Mouse (Mus musculus) erythroblast, embryonic 14.5 days (primary cell): ENCODE measurements around the gene Tenm4. TPM values are rescaled to one million over a fixed set of nuclear protein-coding genes. Genes with fewer than 3 reads are reported as not detected.

Source experiments
- H3K27me3 ChIP-seq: 2 replicates; pipeline ENCODE4 v1.6.1; 2012; ENCODE audit warnings: inconsistent platforms; ENCODE audit not compliant: control insufficient read depth
- H3K36me3 ChIP-seq: 2 replicates; pipeline ENCODE4 v1.6.1; 2012; ENCODE audit warnings: mild to moderate bottlenecking, inconsistent platforms; ENCODE audit not compliant: control insufficient read depth
- H3K4me1 ChIP-seq: 2 replicates; pipeline ENCODE4 v1.6.1; 2012; ENCODE audit warnings: inconsistent platforms; ENCODE audit not compliant: control insufficient read depth
- H3K4me3 ChIP-seq: replicated peaks from 2 replicates; pipeline ENCODE3; 2012; ENCODE audit warnings: moderate library complexity, mild to moderate bottlenecking, inconsistent platforms
- H3K9me3 ChIP-seq: 2 replicates; pipeline ENCODE4 v1.6.1; 2012; ENCODE audit warnings: low read length, inconsistent platforms, mixed read lengths; ENCODE audit not compliant: control insufficient read depth
- GATA1 ChIP-seq: IDR thresholded peaks from 2 replicates; pipeline ENCODE4 v1.6.1; 2012; ENCODE audit warnings: low read length, inconsistent platforms, mixed read lengths
- TAL1 ChIP-seq: IDR thresholded peaks from 3 replicates; pipeline ENCODE4 v1.6.1; 2012; ENCODE audit warnings: low read length, inconsistent platforms, mixed read lengths
- polyA plus RNA-seq: library from polyadenylated mRNA; stranded (reverse); fragments of >175 nt; gene quantifications from 2 replicates; pipeline ENCODE4 v1.2.3, GENCODE M21; 2012

Tenm4 gene
- polyA plus RNA-seq, 1 experiment = not detected

DNA sequence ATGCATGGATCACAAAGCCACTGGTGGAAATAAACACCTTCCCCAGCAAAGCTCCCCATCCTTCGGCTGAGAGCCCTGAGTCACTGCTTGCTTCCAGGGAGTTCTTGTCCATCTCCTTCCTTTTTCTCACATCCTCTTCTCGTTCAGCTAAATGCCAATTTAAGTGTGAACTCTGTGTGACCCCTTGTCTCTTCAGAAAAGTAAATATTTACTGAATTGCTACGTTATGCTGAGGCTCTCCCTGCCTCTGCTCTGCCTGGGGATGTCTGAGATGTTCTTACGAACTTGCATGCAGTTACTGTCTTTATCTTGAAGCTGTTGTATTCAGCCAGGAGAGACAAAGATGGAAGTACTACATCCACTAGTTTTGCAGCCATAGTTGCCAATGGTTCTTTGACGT lies 374.9 kb downstream of the Tenm4 start:
- TF ChIP-seq GATA1 (no peak), TAL1 (no peak)
- no peaks in the 10 kb centered on the region for H3K27me3 ChIP-seq
- H3K4me3 ChIP-seq = no peak overlapping the region
- H3K36me3 ChIP-seq = no peaks in the 10 kb centered on the region
- no peaks in the 10 kb centered on the region for H3K9me3 ChIP-seq
- H3K4me1 ChIP-seq = no peaks in the 10 kb centered on the region

GRCm38 (mm10) chr7:96551809-96552208 lies 380.8 kb downstream of the Tenm4 start:
- H3K36me3 ChIP-seq = no peaks in the 10 kb centered on the region
- H3K27me3 ChIP-seq = no peaks in the 10 kb centered on the region
- TF ChIP-seq TAL1 = no peak
- TF ChIP-seq GATA1 = no peak
- H3K4me3 ChIP-seq = no peak overlapping the region
- H3K4me1 ChIP-seq = no peaks in the 10 kb centered on the region
- H3K9me3 ChIP-seq = no peaks in the 10 kb centered on the region

DNA sequence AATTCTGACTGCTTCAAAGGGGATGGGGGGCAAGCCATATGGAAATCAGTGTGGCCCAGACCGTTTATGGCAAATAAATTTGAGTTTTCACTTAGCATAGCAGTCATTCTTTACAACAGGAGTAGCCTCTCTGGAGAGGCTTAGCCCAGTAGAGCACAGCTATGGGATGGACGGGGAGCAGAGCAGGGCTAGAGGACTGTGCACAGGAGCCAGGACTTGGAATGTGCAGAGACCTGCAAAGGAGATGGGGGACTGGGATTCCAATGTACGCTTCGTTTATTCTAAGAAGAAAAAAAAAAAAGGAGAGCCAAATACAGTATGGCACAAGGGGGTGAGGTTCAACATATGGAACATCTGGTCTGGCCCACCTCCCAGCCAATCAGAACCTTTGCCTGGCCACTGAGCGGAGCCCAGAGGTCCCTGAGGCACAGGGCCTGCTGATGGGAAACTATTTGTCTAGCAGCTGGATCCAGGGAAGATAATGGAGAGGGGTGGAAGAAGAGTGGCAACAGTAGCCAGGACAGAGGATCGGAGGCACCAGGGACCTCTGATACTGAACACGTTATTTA lies 381.3 kb downstream of the Tenm4 start:
- no peak for TF ChIP-seq TAL1
- Histone ChIP-seq H3K4me1 (no peaks in the 10 kb centered on the region), H3K9me3 (no peaks in the 10 kb centered on the region), H3K4me3 (no peak overlapping the region), H3K36me3 (no peaks in the 10 kb centered on the region), H3K27me3 (no peaks in the 10 kb centered on the region)

DNA sequence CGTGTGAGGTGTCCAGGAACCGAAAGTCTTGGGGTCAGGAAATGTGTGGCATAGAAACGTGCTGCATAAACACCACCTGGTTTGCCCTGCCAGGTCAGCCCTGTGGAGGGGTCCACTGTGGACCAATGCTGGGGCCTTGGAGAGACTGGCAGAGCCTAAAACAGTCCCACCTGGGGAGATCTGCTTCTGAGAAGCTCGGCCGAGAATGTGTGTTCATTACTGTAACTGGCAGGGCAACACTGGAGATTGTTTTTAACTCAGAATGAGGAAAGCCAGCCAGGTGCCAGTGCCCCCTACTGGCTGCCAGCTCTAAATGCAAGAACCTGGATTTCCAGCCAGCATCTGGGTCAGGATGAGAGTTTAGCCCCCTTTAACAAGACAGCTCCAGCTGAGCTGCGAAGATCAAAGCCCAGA lies 383.2 kb downstream of the Tenm4 start:
- TF ChIP-seq GATA1 (no peak), TAL1 (no peak)

DNA sequence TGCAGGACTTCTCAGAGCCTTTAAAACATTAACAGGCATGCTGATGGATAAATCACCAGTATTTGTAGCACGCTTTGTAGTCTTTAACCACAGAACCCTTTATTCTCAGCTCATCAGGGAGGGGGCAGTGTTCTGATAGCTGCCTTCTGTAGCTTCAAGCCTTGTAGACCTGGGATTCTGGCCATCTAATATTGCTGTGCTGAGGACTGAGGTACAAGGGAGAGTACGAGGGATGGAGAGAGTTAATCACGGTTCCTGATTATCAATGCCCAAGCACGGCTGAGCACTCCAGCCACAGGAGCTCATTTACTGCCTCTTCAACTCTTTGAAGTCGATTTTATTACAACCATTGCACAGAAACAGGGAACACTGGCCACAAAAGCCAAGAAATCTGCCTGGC lies 384.2 kb downstream of the Tenm4 start:
- no peak overlapping the region for H3K4me3 ChIP-seq
- H3K27me3 ChIP-seq = no peaks in the 10 kb centered on the region
- no peaks in the 10 kb centered on the region for H3K9me3 ChIP-seq
- TF ChIP-seq GATA1 = no peak
- no peak for TF ChIP-seq TAL1
- no peaks in the 10 kb centered on the region for H3K36me3 ChIP-seq
- H3K4me1 ChIP-seq = no peaks in the 10 kb centered on the region

More for the DNA sequence above, 383.2 kb downstream of the Tenm4 start:
- H3K36me3 ChIP-seq = no peaks in the 10 kb centered on the region
- H3K4me3 ChIP-seq = no peak overlapping the region
- no peaks in the 10 kb centered on the region for H3K9me3 ChIP-seq
- H3K4me1 ChIP-seq = no peaks in the 10 kb centered on the region
- no peaks in the 10 kb centered on the region for H3K27me3 ChIP-seq

DNA sequence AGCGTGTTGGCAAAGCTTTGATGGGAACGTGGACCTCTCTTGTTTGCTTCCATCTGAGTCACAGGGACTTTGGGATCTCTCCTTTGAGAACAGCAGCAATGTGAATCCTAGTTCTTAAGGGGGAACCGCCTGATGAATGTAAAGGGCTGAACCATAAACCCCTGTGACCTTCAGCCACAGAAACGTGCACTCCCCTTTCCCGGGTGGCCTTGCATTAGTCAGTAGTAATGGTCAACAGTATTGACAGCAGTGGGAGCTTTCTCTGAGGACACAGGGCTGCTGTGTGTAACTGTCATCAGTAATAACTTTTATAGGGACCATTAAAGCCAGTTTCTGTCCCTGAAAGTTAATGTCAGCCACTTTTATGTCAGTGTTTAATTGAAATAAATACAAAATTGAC lies 385.7 kb downstream of the Tenm4 start:
- Histone ChIP-seq H3K9me3 (no peaks in the 10 kb centered on the region), H3K4me3 (no peak overlapping the region), H3K36me3 (no peaks in the 10 kb centered on the region), H3K27me3 (no peaks in the 10 kb centered on the region), H3K4me1 (no peaks in the 10 kb centered on the region)
- TF ChIP-seq TAL1 (no peak), GATA1 (no peak)

DNA sequence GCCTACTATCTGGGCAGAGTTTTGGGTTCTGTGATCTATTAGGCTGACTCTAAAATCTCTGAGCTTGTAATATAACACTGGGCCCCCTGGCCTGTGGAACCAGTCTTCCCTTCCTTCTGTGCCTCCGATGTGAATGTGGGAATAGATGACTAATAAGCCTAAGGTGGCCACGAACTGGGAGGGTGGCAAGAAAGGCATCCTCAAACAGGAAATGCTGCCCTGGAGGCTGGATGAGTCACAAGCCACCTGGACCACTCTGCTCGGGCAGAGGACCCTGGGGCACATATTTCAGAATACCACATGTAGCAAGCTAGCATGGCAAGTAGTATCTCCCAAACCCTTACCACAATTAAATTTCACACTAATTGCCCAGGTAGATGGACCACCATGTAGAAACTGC lies 391.8 kb downstream of the Tenm4 start:
- Histone ChIP-seq H3K27me3 (no peaks in the 10 kb centered on the region), H3K4me1 (no peaks in the 10 kb centered on the region), H3K36me3 (no peaks in the 10 kb centered on the region), H3K9me3 (no peaks in the 10 kb centered on the region), H3K4me3 (no peak overlapping the region)
- TF ChIP-seq TAL1 (no peak), GATA1 (no peak)

DNA sequence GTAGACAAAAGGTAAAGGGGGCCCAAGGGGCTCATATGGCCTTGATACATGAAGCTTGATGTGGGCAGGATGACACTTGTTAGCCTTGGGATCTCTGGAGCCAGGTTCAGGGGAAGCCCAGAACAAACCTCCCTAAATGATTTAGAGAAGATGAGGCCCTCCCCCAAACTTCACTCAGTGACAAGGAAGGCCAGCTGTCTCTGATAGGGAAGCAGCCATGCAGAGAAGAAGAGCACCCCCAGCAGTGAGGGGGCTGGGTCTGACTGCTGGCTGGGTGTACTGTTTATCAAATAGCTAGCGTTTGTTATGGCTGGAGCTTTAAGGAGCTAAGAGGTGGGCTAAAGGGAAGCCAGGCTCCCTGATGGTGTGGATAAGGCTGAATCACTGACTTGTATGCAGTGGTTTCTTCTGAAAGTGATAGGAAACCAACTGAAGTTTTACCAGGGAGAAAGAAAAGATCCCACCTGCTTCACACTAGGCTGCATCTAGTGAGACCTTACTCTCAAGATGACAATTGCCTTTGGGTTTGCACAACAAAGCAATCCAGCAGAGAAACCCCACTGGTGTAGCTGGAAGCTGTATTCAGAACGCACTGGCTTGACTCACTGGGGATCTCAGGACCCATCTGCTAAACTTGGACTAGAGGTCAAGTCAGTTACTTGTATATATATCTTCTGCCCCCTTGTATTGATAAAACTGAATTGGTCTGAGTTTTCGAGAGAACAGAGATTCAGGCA lies 392.5 kb downstream of the Tenm4 start:
- Histone ChIP-seq H3K27me3 (no peaks in the 10 kb centered on the region), H3K4me1 (no peaks in the 10 kb centered on the region), H3K4me3 (no peak overlapping the region), H3K9me3 (no peaks in the 10 kb centered on the region), H3K36me3 (no peaks in the 10 kb centered on the region)
- TF ChIP-seq GATA1 (no peak), TAL1 (no peak)

DNA sequence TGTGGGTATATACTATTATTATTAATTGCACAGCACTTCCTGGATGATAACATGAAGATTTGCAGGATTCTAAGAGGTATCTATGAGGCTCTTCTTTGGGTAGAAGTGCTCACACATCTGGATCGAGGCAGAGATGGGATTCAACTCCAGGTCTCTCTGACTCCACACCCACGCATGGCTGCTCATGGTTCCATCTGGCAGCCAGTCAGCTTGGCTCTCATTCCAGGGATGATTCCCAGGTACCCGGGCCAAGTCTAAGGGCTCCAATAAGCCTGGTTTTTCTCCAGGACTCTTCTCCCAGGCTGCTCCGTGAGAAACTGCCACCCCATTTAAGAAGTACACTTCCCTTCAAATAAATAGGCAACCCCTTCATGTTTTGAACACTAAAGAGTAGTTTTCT lies 394.8 kb downstream of the Tenm4 start:
- H3K27me3 ChIP-seq = no peaks in the 10 kb centered on the region
- TF ChIP-seq TAL1 = no peak
- no peak for TF ChIP-seq GATA1
- no peaks in the 10 kb centered on the region for H3K4me1 ChIP-seq
- H3K4me3 ChIP-seq = no peak overlapping the region
- H3K36me3 ChIP-seq = no peaks in the 10 kb centered on the region
- H3K9me3 ChIP-seq = no peaks in the 10 kb centered on the region
